Mouse (Mus musculus): ENCODE data around the gene Igsf6. TPM values are rescaled to one million over a fixed set of nuclear protein-coding genes. Genes with fewer than 3 reads are reported as not detected.
"Not testable (repeated sequence)": the region's sequence is repeated elsewhere in the genome, so short reads cannot be mapped to it uniquely, and the experiment has no call there.

The Igsf6 gene
- polyA plus RNA-seq, 1 experiment, result 0.06 TPM

GRCm38 (mm10) chr7:121041989-121042388, 32.4 kb downstream of the Igsf6 start:
- no peaks in the 10 kb centered on the region for H3K27me3 ChIP-seq (ENCODE audit: control insufficient read depth, insufficient read depth, low read length)
- TF ChIP-seq POLR2A (IDR thresholded peaks at IDR 0.05; ENCODE audit: control insufficient read depth, low read depth, low read length), result no peak
- no peak for TF ChIP-seq CTCF (IDR thresholded peaks at IDR 0.05; ENCODE audit: control insufficient read depth, insufficient read depth, insufficient replicate concordance, low read depth, low read length)
- H3K36me3 ChIP-seq (ENCODE audit: control insufficient read depth, insufficient read depth, low read length), result no peaks in the 10 kb centered on the region
- no peak overlapping the region for H3K27ac ChIP-seq (ENCODE audit: control insufficient read depth, insufficient read depth, low read depth, low read length)
- H3K4me1 ChIP-seq (ENCODE audit: control insufficient read depth, insufficient read depth, low read length), result no peaks in the 10 kb centered on the region
- H3K4me3 ChIP-seq (ENCODE audit: control insufficient read depth, low read depth, low read length), result no peak overlapping the region

- H3K4me3 ChIP-seq (ENCODE audit: control insufficient read depth, low read depth, low read length), result no peak overlapping the region
- no peaks in the 10 kb centered on the region for H3K27me3 ChIP-seq (ENCODE audit: control insufficient read depth, insufficient read depth, low read length)
- H3K27ac ChIP-seq (ENCODE audit: control insufficient read depth, insufficient read depth, low read depth, low read length), result no peak overlapping the region
- TF ChIP-seq POLR2A (IDR thresholded peaks at IDR 0.05; ENCODE audit: control insufficient read depth, low read depth, low read length), result no peak
- no peak for TF ChIP-seq CTCF (IDR thresholded peaks at IDR 0.05; ENCODE audit: control insufficient read depth, insufficient read depth, insufficient replicate concordance, low read depth, low read length)
- no peaks in the 10 kb centered on the region for H3K36me3 ChIP-seq (ENCODE audit: control insufficient read depth, insufficient read depth, low read length)
- H3K4me1 ChIP-seq (ENCODE audit: control insufficient read depth, insufficient read depth, low read length), result 0 out of 2 replicates have a peak, but pooled peaks cover 2% of the 10 kb centered on the region
Observed at GRCm38 (mm10) chr7:121040595-121040994, 33.8 kb downstream of the Igsf6 start.

GRCm38 (mm10) chr7:121035161-121035721, 39.1 kb downstream of the Igsf6 start:
- Histone ChIP-seq H3K4me3 (ENCODE audit: control insufficient read depth, low read depth, low read length) (peak overlapping the region; percentile 98), H3K4me1 (ENCODE audit: control insufficient read depth, insufficient read depth, low read length) (peaks cover 6% of the 10 kb centered on the region; the same call in 1 of the 2 replicates), H3K27ac (ENCODE audit: control insufficient read depth, insufficient read depth, low read depth, low read length) (peak overlapping the region; percentile 95), H3K27me3 (ENCODE audit: control insufficient read depth, insufficient read depth, low read length) (no peaks in the 10 kb centered on the region), H3K36me3 (ENCODE audit: control insufficient read depth, insufficient read depth, low read length) (no peaks in the 10 kb centered on the region)
- no peak for TF ChIP-seq CTCF (IDR thresholded peaks at IDR 0.05; ENCODE audit: control insufficient read depth, insufficient read depth, insufficient replicate concordance, low read depth, low read length)
- TF ChIP-seq POLR2A (IDR thresholded peaks at IDR 0.05; ENCODE audit: control insufficient read depth, low read depth, low read length), result no peak

- no peaks in the 10 kb centered on the region for H3K27me3 ChIP-seq (ENCODE audit: control insufficient read depth, insufficient read depth, low read length)
- H3K36me3 ChIP-seq (ENCODE audit: control insufficient read depth, insufficient read depth, low read length), result no peaks in the 10 kb centered on the region
- TF ChIP-seq CTCF (IDR thresholded peaks at IDR 0.05; ENCODE audit: control insufficient read depth, insufficient read depth, insufficient replicate concordance, low read depth, low read length), result no peak
- TF ChIP-seq POLR2A (IDR thresholded peaks at IDR 0.05; ENCODE audit: control insufficient read depth, low read depth, low read length), result no peak
- peak overlapping the region; percentile 95 for H3K27ac ChIP-seq (ENCODE audit: control insufficient read depth, insufficient read depth, low read depth, low read length)
- H3K4me3 ChIP-seq (ENCODE audit: control insufficient read depth, low read depth, low read length), result peak overlapping the region; percentile 98
- H3K4me1 ChIP-seq (ENCODE audit: control insufficient read depth, insufficient read depth, low read length), result peaks cover 6% of the 10 kb centered on the region; the same call in 1 of the 2 replicates
Observed at GRCm38 (mm10) chr7:121034701-121035141, 39.7 kb downstream of the Igsf6 start.

GRCm38 (mm10) chr7:121033856-121034652, 40.3 kb downstream of the Igsf6 start, which contains the start of gene Mettl9:
TSS of gene Mettl9 (plus strand) at chr7:121034445.
- H3K4me3 ChIP-seq (ENCODE audit: control insufficient read depth, low read depth, low read length), result peak within 1 kb of the TSS; percentile 98
- H3K27me3 ChIP-seq (ENCODE audit: control insufficient read depth, insufficient read depth, low read length), result no peaks in the 10 kb centered on the region
- peaks cover 6% of the 10 kb centered on the region; the same call in 1 of the 2 replicates for H3K4me1 ChIP-seq (ENCODE audit: control insufficient read depth, insufficient read depth, low read length)
- peak within 1 kb of the TSS; percentile 95 for H3K27ac ChIP-seq (ENCODE audit: control insufficient read depth, insufficient read depth, low read depth, low read length)
- TF ChIP-seq POLR2A (IDR thresholded peaks at IDR 0.05; ENCODE audit: control insufficient read depth, low read depth, low read length) (peak; percentile 94), CTCF (IDR thresholded peaks at IDR 0.05; ENCODE audit: control insufficient read depth, insufficient read depth, insufficient replicate concordance, low read depth, low read length) (no peak)
- no peaks in the 10 kb centered on the region for H3K36me3 ChIP-seq (ENCODE audit: control insufficient read depth, insufficient read depth, low read length)

GRCm38 (mm10) chr7:121029947-121030346, 44.4 kb downstream of the Igsf6 start:
- not testable (repeated sequence) for H3K4me1 ChIP-seq (ENCODE audit: control insufficient read depth, insufficient read depth, low read length); H3K36me3 ChIP-seq (ENCODE audit: control insufficient read depth, insufficient read depth, low read length); H3K27ac ChIP-seq (ENCODE audit: control insufficient read depth, insufficient read depth, low read depth, low read length); H3K27me3 ChIP-seq (ENCODE audit: control insufficient read depth, insufficient read depth, low read length); H3K4me3 ChIP-seq (ENCODE audit: control insufficient read depth, low read depth, low read length)

- Histone ChIP-seq H3K4me1 (ENCODE audit: control insufficient read depth, insufficient read depth, low read length) (no peaks in the 10 kb centered on the region), H3K36me3 (ENCODE audit: control insufficient read depth, insufficient read depth, low read length) (no peaks in the 10 kb centered on the region), H3K4me3 (ENCODE audit: control insufficient read depth, low read depth, low read length) (no peak overlapping the region), H3K27me3 (ENCODE audit: control insufficient read depth, insufficient read depth, low read length) (no peaks in the 10 kb centered on the region), H3K27ac (ENCODE audit: control insufficient read depth, insufficient read depth, low read depth, low read length) (no peak overlapping the region)
- TF ChIP-seq CTCF (IDR thresholded peaks at IDR 0.05; ENCODE audit: control insufficient read depth, insufficient read depth, insufficient replicate concordance, low read depth, low read length) (no peak), POLR2A (IDR thresholded peaks at IDR 0.05; ENCODE audit: control insufficient read depth, low read depth, low read length) (no peak)
Observed at GRCm38 (mm10) chr7:121026300-121026699, 48.1 kb downstream of the Igsf6 start.

Data from testis, adult 2 months (tissue).